Mouse (Mus musculus): ENCODE data around the gene Grip1. TPM values are rescaled to one million over a fixed set of nuclear protein-coding genes. Genes with fewer than 3 reads are reported as not detected.

The Grip1 gene
- polyA plus RNA-seq, 1 experiment from 2014 or later, result 19.0 TPM

- no peak overlapping the region for H3K9ac ChIP-seq
- WGBS, result 93% methylated on average over 7 of the region's 7 CpGs
- H3K4me1 ChIP-seq, result peaks cover 1% of the 10 kb centered on the region; the same call in 1 of the 2 replicates
- no peaks in the 10 kb centered on the region for H3K36me3 ChIP-seq (replicated peaks)
- ATAC-seq (replicated peaks), result no peak
- no peak overlapping the region for H3K27ac ChIP-seq
- H3K9me3 ChIP-seq, result no peaks in the 10 kb centered on the region
- no peaks in the 10 kb centered on the region for H3K27me3 ChIP-seq (replicated peaks)
- no peak overlapping the region for H3K4me2 ChIP-seq
- H3K4me3 ChIP-seq, result no peak overlapping the region
Measured at GRCm38 (mm10) chr10:119435818-119436217, 17.8 kb upstream of the Grip1 start.

DNA sequence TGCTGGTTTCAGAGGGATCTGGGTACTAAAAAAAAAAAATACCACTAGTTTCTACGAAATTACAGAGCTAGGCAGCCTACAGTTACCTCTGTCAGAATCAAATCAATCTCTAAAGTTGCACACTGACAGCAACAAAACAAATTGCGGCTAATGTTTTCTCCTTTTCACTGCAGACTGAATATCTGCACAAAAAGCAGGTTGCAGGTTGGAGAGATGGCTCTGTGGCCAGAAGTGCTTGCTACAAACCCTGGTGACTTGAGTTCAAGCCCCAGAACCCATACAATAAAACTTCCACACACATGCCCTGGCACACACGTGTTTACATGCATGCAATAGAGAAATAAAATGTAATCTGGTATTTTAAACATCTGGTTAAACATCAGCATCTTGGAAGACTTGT is 16.3 kb upstream of the Grip1 start:
- Histone ChIP-seq H3K4me1 (peaks cover 4% of the 10 kb centered on the region; the same call in 1 of the 2 replicates), H3K9me3 (no peaks in the 10 kb centered on the region), H3K9ac (no peak overlapping the region), H3K27ac (no peak overlapping the region), H3K27me3 (replicated peaks) (no peaks in the 10 kb centered on the region), H3K36me3 (replicated peaks) (no peaks in the 10 kb centered on the region), H3K4me2 (no peak overlapping the region), H3K4me3 (no peak overlapping the region)
- WGBS, result 76% methylated on average over 3 of the region's 3 CpGs
- no peak for ATAC-seq (replicated peaks)

GRCm38 (mm10) chr10:119441743-119442142 is 11.9 kb upstream of the Grip1 start:
- WGBS, result 28% methylated on average over 6 of the region's 6 CpGs
- Histone ChIP-seq H3K4me3 (no peak overlapping the region), H3K36me3 (replicated peaks) (no peaks in the 10 kb centered on the region), H3K9me3 (no peaks in the 10 kb centered on the region), H3K4me1 (peaks cover 4% of the 10 kb centered on the region; the same call in 1 of the 2 replicates), H3K4me2 (no peak overlapping the region), H3K27ac (no peak overlapping the region), H3K9ac (no peak overlapping the region), H3K27me3 (replicated peaks) (no peaks in the 10 kb centered on the region)
- no peak for ATAC-seq (replicated peaks)

GRCm38 (mm10) chr10:119447392-119447914 is 6.2 kb upstream of the Grip1 start:
- H3K27me3 ChIP-seq (replicated peaks), result no peaks in the 10 kb centered on the region; the same call in 1 of the 2 replicates
- H3K4me3 ChIP-seq, result no peak overlapping the region
- no peak overlapping the region for H3K9ac ChIP-seq
- H3K9me3 ChIP-seq, result no peaks in the 10 kb centered on the region
- ATAC-seq (replicated peaks), result no peak
- no peak overlapping the region for H3K27ac ChIP-seq
- WGBS, result 87% methylated on average over 14 of the region's 14 CpGs
- no peak overlapping the region for H3K4me2 ChIP-seq
- H3K4me1 ChIP-seq, result no peaks in the 10 kb centered on the region
- H3K36me3 ChIP-seq (replicated peaks), result no peaks in the 10 kb centered on the region

- Histone ChIP-seq H3K9ac (no peak overlapping the region), H3K36me3 (replicated peaks) (no peaks in the 10 kb centered on the region), H3K27ac (no peak overlapping the region), H3K4me1 (no peaks in the 10 kb centered on the region), H3K4me3 (no peak overlapping the region), H3K4me2 (no peak overlapping the region), H3K27me3 (replicated peaks) (no peaks in the 10 kb centered on the region; the same call in 1 of the 2 replicates), H3K9me3 (no peaks in the 10 kb centered on the region)
- no peak for ATAC-seq (replicated peaks)
- 93% methylated on average over 3 of the region's 3 CpGs for WGBS
Measured at GRCm38 (mm10) chr10:119447930-119448329, 5.7 kb upstream of the Grip1 start.

- Histone ChIP-seq H3K9me3 (no peaks in the 10 kb centered on the region), H3K27me3 (replicated peaks) (no peaks in the 10 kb centered on the region; the same call in 1 of the 2 replicates), H3K9ac (no peak overlapping the region), H3K36me3 (replicated peaks) (no peaks in the 10 kb centered on the region), H3K27ac (0 out of 2 replicates have a peak overlapping the region, but pooled peaks have one; percentile 84), H3K4me1 (peaks cover 16% of the 10 kb centered on the region), H3K4me2 (peak overlapping the region; percentile 85), H3K4me3 (peak overlapping the region; percentile 57)
- WGBS, result 49% methylated on average over 5 of the region's 5 CpGs
- no peak for ATAC-seq (replicated peaks)
Measured at GRCm38 (mm10) chr10:119452698-119453097, 932 bp upstream of the Grip1 start.

- under 1% methylated on average over 54 of the region's 57 CpGs for WGBS
- Histone ChIP-seq H3K27ac (peak overlapping the region; percentile 84), H3K27me3 (replicated peaks) (no peaks in the 10 kb centered on the region; the same call in 1 of the 2 replicates), H3K4me2 (peak overlapping the region; percentile 85), H3K4me1 (peaks cover 16% of the 10 kb centered on the region), H3K9ac (peak overlapping the region; percentile 59), H3K9me3 (no peaks in the 10 kb centered on the region), H3K36me3 (replicated peaks) (no peaks in the 10 kb centered on the region), H3K4me3 (peak overlapping the region; percentile 57)
- peak; percentile 81 for ATAC-seq (replicated peaks)
Measured at GRCm38 (mm10) chr10:119454106-119454667, 557 bp downstream of the Grip1 start.

- peak overlapping the region; percentile 59 for H3K9ac ChIP-seq
- H3K4me3 ChIP-seq, result peak overlapping the region; percentile 57
- H3K4me1 ChIP-seq, result peaks cover 16% of the 10 kb centered on the region
- H3K36me3 ChIP-seq (replicated peaks), result no peaks in the 10 kb centered on the region
- no peaks in the 10 kb centered on the region; the same call in 1 of the 2 replicates for H3K27me3 ChIP-seq (replicated peaks)
- WGBS, result under 1% methylated on average over 30 of the region's 31 CpGs
- peak overlapping the region; percentile 84 for H3K27ac ChIP-seq
- no peaks in the 10 kb centered on the region for H3K9me3 ChIP-seq
- peak; percentile 31 for ATAC-seq (replicated peaks)
- peak overlapping the region; percentile 85 for H3K4me2 ChIP-seq
Measured at GRCm38 (mm10) chr10:119454668-119455542, 1.3 kb downstream of the Grip1 start.

DNA sequence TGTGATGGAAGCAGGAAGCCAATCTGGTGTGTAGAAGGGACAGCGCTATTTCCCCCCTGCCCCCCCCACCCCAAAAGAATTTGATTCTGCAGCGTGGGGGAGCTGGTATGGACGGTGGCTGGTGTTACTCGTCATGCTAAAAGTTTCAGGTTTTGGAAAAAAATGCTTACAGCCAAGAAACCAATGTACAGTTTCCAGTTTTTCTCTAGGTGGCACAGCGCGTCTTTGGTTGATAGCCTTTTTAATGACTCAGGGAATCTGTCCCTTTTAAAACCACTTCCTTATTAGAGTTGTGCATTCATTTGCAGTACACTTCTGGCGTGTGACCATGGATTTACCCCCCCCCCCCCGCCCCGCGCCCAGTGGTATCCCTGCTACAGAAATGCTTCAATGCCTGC is 1.9 kb downstream of the Grip1 start:
- no peaks in the 10 kb centered on the region; the same call in 1 of the 2 replicates for H3K27me3 ChIP-seq (replicated peaks)
- peak overlapping the region; percentile 59; the same call in 1 of the 2 replicates for H3K9ac ChIP-seq
- ATAC-seq (replicated peaks), result no peak
- H3K4me3 ChIP-seq, result peak overlapping the region; percentile 57
- no peak overlapping the region for H3K27ac ChIP-seq
- H3K9me3 ChIP-seq, result no peaks in the 10 kb centered on the region
- 15% methylated on average over 10 of the region's 10 CpGs for WGBS
- H3K4me1 ChIP-seq, result peaks cover 16% of the 10 kb centered on the region
- no peaks in the 10 kb centered on the region for H3K36me3 ChIP-seq (replicated peaks)
- peak overlapping the region; percentile 85 for H3K4me2 ChIP-seq

DNA sequence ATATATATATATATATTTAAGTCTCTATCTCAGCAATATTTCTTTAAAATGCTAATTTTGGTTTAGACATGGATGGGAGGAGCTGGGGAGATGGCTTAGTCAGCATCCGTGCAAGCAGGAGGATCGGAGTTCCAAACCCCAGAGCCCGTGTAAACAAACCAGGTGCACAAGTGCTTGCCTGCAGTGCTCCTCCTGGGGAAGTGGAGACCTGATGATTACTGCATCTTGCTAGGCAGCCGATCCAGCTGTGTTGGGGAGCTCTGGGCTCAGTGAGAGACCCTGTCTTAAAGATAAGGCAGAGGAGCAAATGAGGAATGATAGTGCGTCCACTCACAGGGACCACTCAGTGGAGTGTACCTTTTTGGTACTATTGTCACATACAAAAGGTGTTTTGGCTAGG is 3.5 kb downstream of the Grip1 start:
- 87% methylated on average over 5 of the region's 5 CpGs for WGBS
- no peak overlapping the region for H3K4me3 ChIP-seq

DNA sequence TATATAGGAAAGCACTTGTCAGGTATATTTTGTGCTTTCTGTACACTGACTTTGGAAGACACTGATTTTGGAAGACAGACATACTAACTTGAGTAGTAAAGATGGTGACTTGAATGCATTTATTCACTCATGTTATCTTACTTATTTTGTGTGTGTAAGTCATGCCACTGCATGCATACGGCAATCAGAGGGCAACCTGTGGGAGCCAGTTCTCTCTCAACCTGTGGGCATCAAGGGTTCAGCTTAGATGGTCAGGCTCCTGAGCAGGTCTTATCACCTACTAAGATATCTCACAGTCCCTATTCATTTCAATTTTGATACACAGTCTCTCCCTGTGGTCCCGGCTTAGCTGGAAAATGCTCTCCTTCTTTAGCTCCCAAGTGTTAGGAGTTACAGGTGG is 5.4 kb downstream of the Grip1 start:
- no peak overlapping the region for H3K9ac ChIP-seq
- no peaks in the 10 kb centered on the region for H3K27me3 ChIP-seq (replicated peaks)
- no peak overlapping the region for H3K27ac ChIP-seq
- H3K36me3 ChIP-seq (replicated peaks), result no peaks in the 10 kb centered on the region
- H3K9me3 ChIP-seq, result no peaks in the 10 kb centered on the region
- no peak overlapping the region for H3K4me3 ChIP-seq
- no peak overlapping the region for H3K4me2 ChIP-seq
- WGBS, result 94% methylated on average over 2 of the region's 2 CpGs
- peaks cover 16% of the 10 kb centered on the region for H3K4me1 ChIP-seq
- ATAC-seq (replicated peaks), result no peak

More for the DNA sequence above, 3.5 kb downstream of the Grip1 start:
- Histone ChIP-seq H3K9me3 (no peaks in the 10 kb centered on the region), H3K36me3 (replicated peaks) (no peaks in the 10 kb centered on the region), H3K27ac (no peak overlapping the region), H3K4me1 (peaks cover 16% of the 10 kb centered on the region), H3K9ac (no peak overlapping the region), H3K4me2 (no peak overlapping the region), H3K27me3 (replicated peaks) (no peaks in the 10 kb centered on the region)
- ATAC-seq (replicated peaks), result no peak

DNA sequence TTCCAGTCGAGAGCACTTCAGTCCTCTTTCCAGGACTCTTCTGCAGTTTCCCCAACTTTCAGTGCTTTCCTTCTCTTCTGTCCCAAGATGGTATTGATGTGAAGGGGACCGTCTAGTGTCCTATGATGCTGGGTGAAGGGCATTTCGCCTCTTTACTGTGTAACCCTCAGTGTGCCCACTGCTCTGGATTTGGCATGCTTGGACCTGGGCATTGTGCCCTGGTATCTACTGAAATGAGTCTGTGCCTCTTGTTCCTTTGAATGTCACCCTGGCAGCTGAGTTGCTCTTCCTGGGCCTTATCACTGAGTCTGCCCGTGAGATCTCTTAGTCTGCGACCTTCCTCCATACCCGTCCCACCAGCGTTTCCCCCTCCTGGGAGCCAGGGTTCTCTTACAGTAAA is 9.7 kb downstream of the Grip1 start:
- no peaks in the 10 kb centered on the region for H3K27me3 ChIP-seq (replicated peaks)
- H3K9ac ChIP-seq, result no peak overlapping the region
- no peak overlapping the region for H3K27ac ChIP-seq
- no peaks in the 10 kb centered on the region for H3K36me3 ChIP-seq (replicated peaks)
- no peak overlapping the region for H3K4me2 ChIP-seq
- H3K9me3 ChIP-seq, result no peaks in the 10 kb centered on the region
- no peak for ATAC-seq (replicated peaks)
- 92% methylated on average over 7 of the region's 7 CpGs for WGBS
- no peaks in the 10 kb centered on the region for H3K4me1 ChIP-seq
- H3K4me3 ChIP-seq, result no peak overlapping the region

All from midbrain, embryonic 15.5 days (tissue).